Mouse (Mus musculus): ENCODE results near the gene Ino80d. TPM values are rescaled to one million over a fixed set of nuclear protein-coding genes. Genes with fewer than 3 reads are reported as not detected.

Gene Ino80d
- polyA plus RNA-seq, 2 experiments, result 10.2 to 10.5 TPM

- H3K9me3 ChIP-seq (ENCODE audit: control insufficient read depth, low read length), result no peaks in the 10 kb centered on the region
- ATAC-seq (ENCODE audit: low FRiP score, low read depth), result no peak
- H3K9ac ChIP-seq (ENCODE audit: low read depth, low read length, severe bottlenecking), result no peak overlapping the region
- no peak overlapping the region for H3K4me2 ChIP-seq (replicated peaks; ENCODE audit: low read depth, low read length, severe bottlenecking)
- H3K4me1 ChIP-seq (ENCODE audit: control insufficient read depth, insufficient read depth, low read length), result no peaks in the 10 kb centered on the region
- no peak overlapping the region for H3K27ac ChIP-seq (replicated peaks; ENCODE audit: low read depth, low read length)
- no peak for DNase-seq (ENCODE audit: low spot score)
- no peak overlapping the region for H3K4me3 ChIP-seq (replicated peaks; ENCODE audit: low read length)
- no peak for TF ChIP-seq POLR2A (IDR thresholded peaks at IDR 0.05; ENCODE audit: borderline replicate concordance, extremely low read depth, insufficient read depth, insufficient read length)
- 77% methylated on average over 5 of the region's 5 CpGs for WGBS
- no peaks in the 10 kb centered on the region for H3K36me3 ChIP-seq (ENCODE audit: control insufficient read depth, insufficient read depth, low read length)
- no peaks in the 10 kb centered on the region for H3K27me3 ChIP-seq (ENCODE audit: control insufficient read depth, insufficient read depth, low read length)
Measured at GRCm38 (mm10) chr1:62992648-62993047, 121.8 kb downstream of the Ino80d start.

DNA sequence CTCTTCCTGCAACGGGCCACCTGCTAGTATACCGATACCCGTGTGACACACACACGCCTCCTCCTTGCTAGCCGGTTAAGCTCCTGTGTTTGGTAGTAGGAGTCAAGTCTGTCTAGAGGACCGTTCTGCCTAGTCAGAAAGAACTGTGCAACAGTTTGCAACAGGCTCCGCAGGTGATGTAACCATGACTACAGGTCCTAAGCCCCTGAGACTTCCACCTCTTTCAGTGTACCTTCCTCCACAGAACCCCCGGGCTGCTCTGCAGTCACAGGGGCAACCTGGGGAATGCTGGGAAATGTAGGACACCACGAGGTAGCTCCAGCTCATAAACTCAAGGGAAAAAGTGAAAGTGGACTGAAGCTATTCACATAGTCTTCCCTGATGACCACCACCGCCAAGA is 123.4 kb downstream of the Ino80d start:
- no peak overlapping the region for H3K9ac ChIP-seq (ENCODE audit: low read depth, low read length, severe bottlenecking)
- H3K27ac ChIP-seq (replicated peaks; ENCODE audit: low read depth, low read length), result no peak overlapping the region
- no peak for TF ChIP-seq POLR2A (IDR thresholded peaks at IDR 0.05; ENCODE audit: borderline replicate concordance, extremely low read depth, insufficient read depth, insufficient read length)
- no peak overlapping the region for H3K4me3 ChIP-seq (replicated peaks; ENCODE audit: low read length)
- H3K4me2 ChIP-seq (replicated peaks; ENCODE audit: low read depth, low read length, severe bottlenecking), result no peak overlapping the region
- H3K36me3 ChIP-seq (ENCODE audit: control insufficient read depth, insufficient read depth, low read length), result no peaks in the 10 kb centered on the region
- no peaks in the 10 kb centered on the region for H3K27me3 ChIP-seq (ENCODE audit: control insufficient read depth, insufficient read depth, low read length)
- no peaks in the 10 kb centered on the region for H3K4me1 ChIP-seq (ENCODE audit: control insufficient read depth, insufficient read depth, low read length)
- 81% methylated on average over 10 of the region's 10 CpGs for WGBS
- no peak for ATAC-seq (ENCODE audit: low FRiP score, low read depth)
- DNase-seq (ENCODE audit: low spot score), result no peak
- no peaks in the 10 kb centered on the region for H3K9me3 ChIP-seq (ENCODE audit: control insufficient read depth, low read length)

- Histone ChIP-seq H3K27ac (replicated peaks; ENCODE audit: low read depth, low read length) (no peak overlapping the region), H3K27me3 (ENCODE audit: control insufficient read depth, insufficient read depth, low read length) (no peaks in the 10 kb centered on the region), H3K9me3 (ENCODE audit: control insufficient read depth, low read length) (no peaks in the 10 kb centered on the region), H3K4me3 (replicated peaks; ENCODE audit: low read length) (no peak overlapping the region), H3K36me3 (ENCODE audit: control insufficient read depth, insufficient read depth, low read length) (no peaks in the 10 kb centered on the region), H3K4me2 (replicated peaks; ENCODE audit: low read depth, low read length, severe bottlenecking) (no peak overlapping the region), H3K9ac (ENCODE audit: low read depth, low read length, severe bottlenecking) (no peak overlapping the region), H3K4me1 (ENCODE audit: control insufficient read depth, insufficient read depth, low read length) (no peaks in the 10 kb centered on the region)
- ATAC-seq (ENCODE audit: low FRiP score, low read depth) (no peak), DNase-seq (ENCODE audit: low spot score) (no peak)
- TF ChIP-seq POLR2A (IDR thresholded peaks at IDR 0.05; ENCODE audit: borderline replicate concordance, extremely low read depth, insufficient read depth, insufficient read length), result no peak
- 73% methylated on average over 2 of the region's 2 CpGs for WGBS
Measured at GRCm38 (mm10) chr1:62987561-62987960, 126.9 kb downstream of the Ino80d start.

- Histone ChIP-seq H3K27ac (replicated peaks; ENCODE audit: low read depth, low read length) (no peak overlapping the region), H3K4me1 (ENCODE audit: control insufficient read depth, insufficient read depth, low read length) (no peaks in the 10 kb centered on the region), H3K9ac (ENCODE audit: low read depth, low read length, severe bottlenecking) (no peak overlapping the region), H3K27me3 (ENCODE audit: control insufficient read depth, insufficient read depth, low read length) (no peaks in the 10 kb centered on the region), H3K36me3 (ENCODE audit: control insufficient read depth, insufficient read depth, low read length) (no peaks in the 10 kb centered on the region), H3K9me3 (ENCODE audit: control insufficient read depth, low read length) (no peaks in the 10 kb centered on the region), H3K4me3 (replicated peaks; ENCODE audit: low read length) (no peak overlapping the region), H3K4me2 (replicated peaks; ENCODE audit: low read depth, low read length, severe bottlenecking) (peak overlapping the region; percentile 17; the same call in 1 of the 2 replicates)
- DNase-seq (ENCODE audit: low spot score) (peak; percentile 60), ATAC-seq (ENCODE audit: low FRiP score, low read depth) (no peak)
- WGBS, result 24% methylated on average over 7 of the region's 7 CpGs
- no peak for TF ChIP-seq POLR2A (IDR thresholded peaks at IDR 0.05; ENCODE audit: borderline replicate concordance, extremely low read depth, insufficient read depth, insufficient read length)
Measured at GRCm38 (mm10) chr1:62986267-62986666, 128.2 kb downstream of the Ino80d start.

GRCm38 (mm10) chr1:62984566-62984965 is 129.9 kb downstream of the Ino80d start:
- Histone ChIP-seq H3K9me3 (ENCODE audit: control insufficient read depth, low read length) (no peaks in the 10 kb centered on the region), H3K4me2 (replicated peaks; ENCODE audit: low read depth, low read length, severe bottlenecking) (peak overlapping the region; percentile 31), H3K27ac (replicated peaks; ENCODE audit: low read depth, low read length) (no peak overlapping the region), H3K36me3 (ENCODE audit: control insufficient read depth, insufficient read depth, low read length) (no peaks in the 10 kb centered on the region), H3K4me3 (replicated peaks; ENCODE audit: low read length) (0 out of 2 replicates have a peak overlapping the region, but pooled peaks have one; percentile 1), H3K4me1 (ENCODE audit: control insufficient read depth, insufficient read depth, low read length) (no peaks in the 10 kb centered on the region), H3K27me3 (ENCODE audit: control insufficient read depth, insufficient read depth, low read length) (no peaks in the 10 kb centered on the region), H3K9ac (ENCODE audit: low read depth, low read length, severe bottlenecking) (no peak overlapping the region)
- no peak; the same call in 1 of the 2 replicates for ATAC-seq (ENCODE audit: low FRiP score, low read depth)
- WGBS, result 28% methylated on average over 11 of the region's 11 CpGs
- TF ChIP-seq POLR2A (IDR thresholded peaks at IDR 0.05; ENCODE audit: borderline replicate concordance, extremely low read depth, insufficient read depth, insufficient read length), result no peak
- peak; percentile 58 for DNase-seq (ENCODE audit: low spot score)

GRCm38 (mm10) chr1:62976742-62977141 is 137.7 kb downstream of the Ino80d start:
- no peak overlapping the region for H3K4me3 ChIP-seq (replicated peaks; ENCODE audit: low read length)
- H3K4me2 ChIP-seq (replicated peaks; ENCODE audit: low read depth, low read length, severe bottlenecking), result no peak overlapping the region
- WGBS, result 76% methylated on average over 3 of the region's 3 CpGs
- H3K27ac ChIP-seq (replicated peaks; ENCODE audit: low read depth, low read length), result no peak overlapping the region
- no peak for ATAC-seq (ENCODE audit: low FRiP score, low read depth)
- DNase-seq (ENCODE audit: low spot score), result no peak
- H3K9me3 ChIP-seq (ENCODE audit: control insufficient read depth, low read length), result no peaks in the 10 kb centered on the region
- H3K4me1 ChIP-seq (ENCODE audit: control insufficient read depth, insufficient read depth, low read length), result no peaks in the 10 kb centered on the region
- H3K9ac ChIP-seq (ENCODE audit: low read depth, low read length, severe bottlenecking), result no peak overlapping the region
- no peaks in the 10 kb centered on the region for H3K36me3 ChIP-seq (ENCODE audit: control insufficient read depth, insufficient read depth, low read length)
- TF ChIP-seq POLR2A (IDR thresholded peaks at IDR 0.05; ENCODE audit: borderline replicate concordance, extremely low read depth, insufficient read depth, insufficient read length), result no peak
- H3K27me3 ChIP-seq (ENCODE audit: control insufficient read depth, insufficient read depth, low read length), result no peaks in the 10 kb centered on the region
